17 mouse cellular contexts compared by ENCODE assay signal in genomic region chr2:28031860-28032259, GRCm38 (mm10). TPM values are rescaled to one million over a fixed set of nuclear protein-coding genes. Genes with fewer than 3 reads are reported as not detected.
DNase-seq lines count a peak whose midpoint lies in the region; ATAC-seq and TF ChIP-seq lines count a peak whose summit lies in the region.
"Had no signal": no experiment of that assay in that cellular context is flagged by ENCODE, and none has a peak within 500 bp of the region (broad histone marks: within the 10 kb centered on the region; RNA-seq: fewer than 3 reads in every experiment).

No protein-coding gene starts in this region.

- H3K4me2 ChIP-seq in midbrain, embryonic 15.5 days, result no peak overlapping the region
- no peak overlapping the region for H3K4me2 ChIP-seq in liver, embryonic 11.5 days
- no peak overlapping the region for H3K4me2 ChIP-seq in stomach, postnatal 0 days (replicated peaks; ENCODE audit: low read depth)
- H3K4me2 ChIP-seq: hindbrain, embryonic 12.5 days; intestine, embryonic 15.5 days; lung, embryonic 15.5 days had no signal

- ATAC-seq in midbrain, embryonic 15.5 days (replicated peaks), result no peak
- peak; percentile 29 for ATAC-seq in liver, embryonic 11.5 days (replicated peaks; ENCODE audit: low FRiP score)
- ATAC-seq in stomach, postnatal 0 days (ENCODE audit: low FRiP score, low TSS enrichment), result 0 out of 2 replicates have a peak, but pooled peaks have one; percentile 13
- ATAC-seq: intestine, embryonic 15.5 days; Patski had no signal

- H3K27ac ChIP-seq in midbrain, embryonic 10.5 days (replicated peaks), result 0 out of 2 replicates have a peak overlapping the region, but pooled peaks have one; percentile 3
- no peak overlapping the region for H3K27ac ChIP-seq in midbrain, embryonic 15.5 days
- H3K27ac ChIP-seq in liver, embryonic 11.5 days (ENCODE audit: low read depth, low read length), result peak overlapping the region; percentile 57
- no peak overlapping the region for H3K27ac ChIP-seq in stomach, postnatal 0 days (replicated peaks)
- H3K27ac ChIP-seq: hindbrain, embryonic 12.5 days; intestine, embryonic 15.5 days; limb, embryonic 10.5 days; lung, embryonic 15.5 days had no signal

- no peaks in the 10 kb centered on the region for H3K27me3 ChIP-seq in midbrain, embryonic 10.5 days (ENCODE audit: low read depth, poor library complexity, severe bottlenecking)
- no peaks in the 10 kb centered on the region for H3K27me3 ChIP-seq in midbrain, embryonic 15.5 days (replicated peaks)
- no peaks in the 10 kb centered on the region for H3K27me3 ChIP-seq in liver, embryonic 11.5 days (replicated peaks; ENCODE audit: control insufficient read depth, insufficient read depth, low read length)
- no peaks in the 10 kb centered on the region for H3K27me3 ChIP-seq in stomach, postnatal 0 days (ENCODE audit: control insufficient read depth, insufficient read depth, low read length)
- H3K27me3 ChIP-seq: hindbrain, embryonic 12.5 days; intestine, embryonic 15.5 days; lung, embryonic 15.5 days; Patski had no signal

- no peaks in the 10 kb centered on the region for H3K9me3 ChIP-seq in midbrain, embryonic 10.5 days (replicated peaks)
- no peaks in the 10 kb centered on the region for H3K9me3 ChIP-seq in midbrain, embryonic 15.5 days
- H3K9me3 ChIP-seq in liver, embryonic 11.5 days (ENCODE audit: control insufficient read depth, low read length), result no peaks in the 10 kb centered on the region
- H3K9me3 ChIP-seq in stomach, postnatal 0 days (ENCODE audit: control insufficient read depth, low read length), result no peaks in the 10 kb centered on the region
- H3K9me3 ChIP-seq: hindbrain, embryonic 12.5 days; intestine, embryonic 15.5 days; limb, embryonic 10.5 days; lung, embryonic 15.5 days had no signal

- no peak overlapping the region for H3K9ac ChIP-seq in midbrain, embryonic 15.5 days
- peak overlapping the region; percentile 26 for H3K9ac ChIP-seq in liver, embryonic 11.5 days (ENCODE audit: low read depth, low read length)
- no peak overlapping the region for H3K9ac ChIP-seq in stomach, postnatal 0 days (ENCODE audit: low read length)
- H3K9ac ChIP-seq: hindbrain, embryonic 12.5 days; intestine, embryonic 15.5 days; lung, embryonic 15.5 days had no signal

- TF ChIP-seq EP300 in stomach, postnatal 0 days (optimal IDR thresholded peaks at IDR 0.05), result no peak

- no peaks in the 10 kb centered on the region for H3K4me1 ChIP-seq in midbrain, embryonic 10.5 days
- H3K4me1 ChIP-seq in midbrain, embryonic 15.5 days, result peaks cover 9% of the 10 kb centered on the region; the same call in 1 of the 2 replicates
- peaks cover 15% of the 10 kb centered on the region for H3K4me1 ChIP-seq in liver, embryonic 11.5 days (replicated peaks; ENCODE audit: control insufficient read depth, insufficient read depth, low read length)
- H3K4me1 ChIP-seq in stomach, postnatal 0 days (replicated peaks; ENCODE audit: control insufficient read depth, insufficient read depth), result no peaks in the 10 kb centered on the region
- H3K4me1 ChIP-seq: intestine, embryonic 15.5 days had no signal

- H3K36me3 ChIP-seq in midbrain, embryonic 10.5 days, result peaks cover 23% of the 10 kb centered on the region
- H3K36me3 ChIP-seq in midbrain, embryonic 15.5 days (replicated peaks), result no peaks in the 10 kb centered on the region
- peaks cover 13% of the 10 kb centered on the region for H3K36me3 ChIP-seq in liver, embryonic 11.5 days (ENCODE audit: control insufficient read depth, insufficient read depth, low read length)
- peaks cover 3% of the 10 kb centered on the region; the same call in 1 of the 2 replicates for H3K36me3 ChIP-seq in stomach, postnatal 0 days (ENCODE audit: control insufficient read depth, insufficient read depth, low read length)

- no peak for DNase-seq in midbrain, embryonic 10.5 days (ENCODE audit: low spot score)
- peak; percentile 76 for DNase-seq in R1 (ENCODE audit: low read depth, low spot score)
- no peak for DNase-seq in liver, embryonic 11.5 days (ENCODE audit: low spot score)
- DNase-seq in stomach, postnatal 0 days (ENCODE audit: low spot score), result peak; percentile 28
- DNase-seq in lung, postnatal 36 days, result no peak
- DNase-seq in gastrocnemius, postnatal 10 days, result no peak
- DNase-seq: adrenal gland, postnatal 25 days; thymus, postnatal 36 days had no signal

- no peak for TF ChIP-seq CTCF in stomach, postnatal 0 days (IDR thresholded peaks at IDR 0.05; ENCODE audit: low read depth)

- H3K4me3 ChIP-seq in midbrain, embryonic 10.5 days, result no peak overlapping the region
- H3K4me3 ChIP-seq in midbrain, embryonic 15.5 days, result no peak overlapping the region
- no peak overlapping the region for H3K4me3 ChIP-seq in liver, embryonic 11.5 days (ENCODE audit: low read depth, low read length)
- H3K4me3 ChIP-seq in stomach, postnatal 0 days (ENCODE audit: low read depth, low read length), result no peak overlapping the region
- H3K4me3 ChIP-seq: hindbrain, embryonic 12.5 days; intestine, embryonic 15.5 days; limb, embryonic 10.5 days; lung, embryonic 15.5 days had no signal

- 92% methylated on average over 9 of the region's 9 CpGs for WGBS in midbrain, embryonic 10.5 days
- 78% methylated on average over 9 of the region's 9 CpGs for WGBS in midbrain, embryonic 15.5 days
- WGBS in liver, embryonic 11.5 days, result 70% methylated on average over 7 of the region's 9 CpGs
- WGBS in stomach, postnatal 0 days, result 72% methylated on average over 7 of the region's 9 CpGs

RNA-seq across cellular contexts. Expression of gene Fcnb, which starts 52.8 kb away (rescaled TPM):
- not detected in 2 replicates for polyA plus RNA-seq in midbrain, embryonic 10.5 days (2016; fragmentation: Nextera tagmentation; extraction: Ambion mirVana)
- polyA plus RNA-seq in midbrain, embryonic 15.5 days (2015; fragmentation: Nextera tagmentation; extraction: Ambion mirVana), result 0.43 TPM in 1 of 2 replicates, not detected in the other
- 4.1 and 5.6 TPM in 2 replicates for polyA plus RNA-seq in liver, embryonic 11.5 days (2014; fragmentation: Nextera tagmentation; extraction: Ambion mirVana)
- polyA plus RNA-seq in stomach, postnatal 0 days (2015; fragmentation: Nextera tagmentation; extraction: Ambion mirVana), result 0.13 and 0.41 TPM in 2 replicates
- total RNA-seq in gastrocnemius, postnatal 10 days (2021), result under 1 TPM in 1 of 2 experiments, not detected in 1; 0.45 TPM
- total RNA-seq: adrenal gland, postnatal 25 days; gastrocnemius, postnatal 14 days; layer of hippocampus, postnatal 25 days had no signal
- polyA plus RNA-seq: cortical plate, adult 2 months; Patski had no signal

Comparison
In these comparisons a context has a peak if more than half of its experiments do, and no peak if none do; other contexts are left out.
1. H3K27ac ChIP-seq: peak in midbrain, embryonic 10.5 days (single experiment) and liver, embryonic 11.5 days (single experiment); none in midbrain, embryonic 15.5 days (single experiment) and stomach, postnatal 0 days (single experiment).
2. DNase-seq: peak in R1 (single experiment) and stomach, postnatal 0 days (single experiment); none in midbrain, embryonic 10.5 days (single experiment), liver, embryonic 11.5 days (single experiment), lung, postnatal 36 days (single experiment) and gastrocnemius, postnatal 10 days (single experiment).